Mouse (Mus musculus) left cerebral cortex, postnatal 36 days (tissue): ENCODE results near the gene Mxi1. TPM values are rescaled to one million over a fixed set of nuclear protein-coding genes. Genes with fewer than 3 reads are reported as not detected.

Experiments
- DNase-seq, 2 experiments: peaks; one replicate each; pipeline ENCODE4 v3.0.0; 2021 to 2022; ENCODE audit warnings: low spot score in 2 of 2, mixed read lengths in 1 of 2
- intact Hi-C: fragments of 180-260 bp; cut with DNase I; formaldehyde crosslinking; loops from one replicate; pipeline ENCODE4 v1.15.1; 2025
- total RNA-seq, 2 experiments: library from RNA; stranded (reverse); gene quantifications; 2 replicates each; pipeline ENCODE4 v1.2.3; 2021

Mxi1 gene
- total RNA-seq, 2 experiments from 2014 or later = 91.9 to 94.5 TPM

- no peak for DNase-seq
- intact Hi-C loops = no loop called here
Observed at GRCm38 (mm10) chr19:53320264-53321110, 10.2 kb downstream of the Mxi1 start.

GRCm38 (mm10) chr19:53321273-53321672 is 11.0 kb downstream of the Mxi1 start:
- intact Hi-C loops = no loop called here

GRCm38 (mm10) chr19:53322438-53323048 is 12.2 kb downstream of the Mxi1 start:
- intact Hi-C loops = no loop called here
- no peak for DNase-seq

More at GRCm38 (mm10) chr19:53321273-53321672, 11.0 kb downstream of the Mxi1 start:
- DNase-seq = no peak

GRCm38 (mm10) chr19:53324866-53325265 is 14.5 kb downstream of the Mxi1 start:
- intact Hi-C loops = loop anchor here (5.0 kb wide), 2 partner anchors 42 to 183 kb away; partner anchors contain the start of gene Add3
- no peak for DNase-seq

GRCm38 (mm10) chr19:53325578-53326295 is 15.4 kb downstream of the Mxi1 start:
- DNase-seq = peak; percentile 81 to 84
- intact Hi-C loops = loop anchor here (5.0 kb wide), 2 partner anchors 42 to 183 kb away; partner anchors contain the start of gene Add3

GRCm38 (mm10) chr19:53328116-53328515 is 17.8 kb downstream of the Mxi1 start:
- DNase-seq = no peak
- intact Hi-C loops = loop anchor here (5.0 kb wide), 2 partner anchors 39 to 186 kb away; partner anchors contain the start of gene Add3

- intact Hi-C loops = loop anchor here (1.0 to 5.0 kb wide), 3 partner anchors 16 to 187 kb away; partner anchors contain the start of gene Add3
- DNase-seq = peak; percentile 87 to 90
Observed at GRCm38 (mm10) chr19:53329221-53329991, 19.1 kb downstream of the Mxi1 start.

GRCm38 (mm10) chr19:53329992-53330381 is 19.7 kb downstream of the Mxi1 start:
- intact Hi-C loops = loop anchor here (1.0 to 5.0 kb wide), 3 partner anchors 17 to 188 kb away; partner anchors contain the start of gene Add3
- DNase-seq = peak; percentile 73 to 76

- intact Hi-C loops = no loop called here
- no peak for DNase-seq
Observed at GRCm38 (mm10) chr19:53331882-53332500, 21.7 kb downstream of the Mxi1 start.

GRCm38 (mm10) chr19:53333730-53334129 is 23.4 kb downstream of the Mxi1 start:
- intact Hi-C loops = no loop called here
- DNase-seq = no peak

- no peak for DNase-seq
- intact Hi-C loops = no loop called here
Observed at GRCm38 (mm10) chr19:53335241-53335640, 24.9 kb downstream of the Mxi1 start.

GRCm38 (mm10) chr19:53340423-53340822 is 30.1 kb downstream of the Mxi1 start:
- DNase-seq = no peak
- intact Hi-C loops = no loop called here

- DNase-seq = no peak
- intact Hi-C loops = no loop called here
Observed at GRCm38 (mm10) chr19:53343174-53343881, 33.0 kb downstream of the Mxi1 start.

- intact Hi-C loops = no loop called here
- no peak for DNase-seq
Observed at GRCm38 (mm10) chr19:53344062-53344461, 33.7 kb downstream of the Mxi1 start.

GRCm38 (mm10) chr19:53345766-53346165 is 35.4 kb downstream of the Mxi1 start:
- intact Hi-C loops = no loop called here

GRCm38 (mm10) chr19:53353864-53354263 is 43.5 kb downstream of the Mxi1 start:
- intact Hi-C loops = no loop called here
- peak; percentile 49 to 63 for DNase-seq

More at GRCm38 (mm10) chr19:53345766-53346165, 35.4 kb downstream of the Mxi1 start:
- DNase-seq = no peak

- intact Hi-C loops = no loop called here
- no peak for DNase-seq
Observed at GRCm38 (mm10) chr19:53354271-53355000, 44.1 kb downstream of the Mxi1 start.
